Mouse (Mus musculus): ENCODE measurements around the gene Epha8. TPM values are rescaled to one million over a fixed set of nuclear protein-coding genes. Genes with fewer than 3 reads are reported as not detected.

Gene Epha8
- polyA plus RNA-seq (2016; fragmentation: Nextera tagmentation; extraction: Ambion mirVana): 0.29 and 0.55 TPM in 2 replicates

DNA sequence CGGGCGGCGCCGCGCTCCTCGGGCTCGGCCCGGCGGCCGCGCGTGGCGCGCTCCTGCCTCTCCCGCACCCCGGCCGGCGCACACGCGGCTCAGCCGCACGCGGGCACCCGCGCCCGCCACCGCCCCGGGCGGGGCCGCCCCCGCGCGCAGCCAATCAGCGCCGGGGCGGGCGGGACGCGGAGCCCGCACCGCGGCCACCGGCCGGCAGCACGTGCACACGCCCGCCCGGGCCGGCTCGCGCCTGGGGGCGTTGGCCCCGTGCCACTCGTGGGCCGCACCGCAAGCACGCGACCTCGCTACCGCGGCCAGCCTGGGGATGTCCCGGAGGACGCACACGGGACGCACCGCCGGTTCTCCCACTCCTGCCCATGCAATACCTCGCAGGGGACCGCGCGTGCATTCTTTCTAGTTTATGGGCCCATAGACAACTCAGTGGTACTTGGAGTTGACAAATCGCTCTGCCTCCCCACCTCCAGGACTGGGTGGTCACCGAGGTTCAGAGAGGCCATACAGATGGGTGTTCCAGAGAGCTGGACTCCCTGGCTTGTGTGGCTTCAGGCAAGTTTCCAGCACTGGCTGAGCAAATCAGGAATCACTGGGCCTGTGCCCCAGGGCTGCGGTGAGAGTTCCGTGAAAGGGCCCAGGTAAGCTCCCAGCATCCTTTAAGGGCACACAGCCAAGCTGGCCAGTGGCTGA, at the start of gene Epha8:
Gene Epha8, minus strand, starts transcription at position 66 of the 696 bp plus-strand sequence.
- H3K27ac ChIP-seq: peak within 1 kb of the TSS; percentile 36; the same call in 1 of the 2 replicates
- DNase-seq (ENCODE audit: low spot score): no peak
- H3K4me3 ChIP-seq: peak within 1 kb of the TSS; percentile 55
- H3K36me3 ChIP-seq: no peaks in the 10 kb centered on the region
- peaks cover 56% of the 10 kb centered on the region for H3K4me1 ChIP-seq
- peaks cover 95% of the 10 kb centered on the region for H3K27me3 ChIP-seq (ENCODE audit: low read depth, poor library complexity, severe bottlenecking)
- no peaks in the 10 kb centered on the region for H3K9me3 ChIP-seq (replicated peaks)
- 11% methylated on average over 73 of the region's 75 CpGs for WGBS

- WGBS: 93% methylated on average over 3 of the region's 3 CpGs
- DNase-seq (ENCODE audit: low spot score): no peak
Observed at GRCm38 (mm10) chr4:137001825-137002224, 45.2 kb upstream of the Epha8 start.

DNA sequence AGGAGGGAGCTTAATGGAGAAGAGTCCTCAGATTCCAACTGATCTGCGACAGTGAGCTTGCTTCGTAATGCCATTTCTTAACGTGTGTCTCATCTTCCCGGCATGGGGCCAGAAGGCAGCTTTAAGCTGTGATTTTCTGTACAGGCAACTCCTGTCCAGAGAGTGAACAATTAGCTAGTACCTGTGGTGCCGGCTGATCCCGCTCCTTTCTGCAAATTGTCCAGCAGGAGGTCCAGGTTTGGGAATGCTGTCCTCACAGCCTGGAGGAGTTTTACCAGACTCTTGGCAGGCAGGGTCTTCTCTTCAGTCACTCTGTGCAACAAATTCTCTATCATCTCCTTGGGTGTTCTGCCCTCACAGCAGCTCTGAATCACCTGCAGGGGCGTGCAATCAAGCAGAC, 44.4 kb upstream of the Epha8 start:
- peaks cover 8% of the 10 kb centered on the region for H3K4me1 ChIP-seq
- H3K27me3 ChIP-seq (ENCODE audit: low read depth, poor library complexity, severe bottlenecking): no peaks in the 10 kb centered on the region
- H3K27ac ChIP-seq: no peak overlapping the region
- no peak overlapping the region for H3K4me3 ChIP-seq
- 93% methylated on average over 7 of the region's 7 CpGs for WGBS
- H3K36me3 ChIP-seq: peaks cover 39% of the 10 kb centered on the region
- no peaks in the 10 kb centered on the region for H3K9me3 ChIP-seq (replicated peaks)
- DNase-seq (ENCODE audit: low spot score): no peak

More at GRCm38 (mm10) chr4:137001825-137002224, 45.2 kb upstream of the Epha8 start:
- Histone ChIP-seq H3K9me3 (replicated peaks) (no peaks in the 10 kb centered on the region), H3K4me1 (peaks cover 2% of the 10 kb centered on the region; the same call in 1 of the 2 replicates), H3K36me3 (peaks cover 41% of the 10 kb centered on the region), H3K27ac (no peak overlapping the region), H3K27me3 (ENCODE audit: low read depth, poor library complexity, severe bottlenecking) (no peaks in the 10 kb centered on the region), H3K4me3 (no peak overlapping the region)

- H3K27ac ChIP-seq: no peak overlapping the region
- peaks cover 8% of the 10 kb centered on the region for H3K4me1 ChIP-seq
- H3K9me3 ChIP-seq (replicated peaks): no peaks in the 10 kb centered on the region
- H3K27me3 ChIP-seq (ENCODE audit: low read depth, poor library complexity, severe bottlenecking): no peaks in the 10 kb centered on the region
- DNase-seq (ENCODE audit: low spot score): no peak
- WGBS: 81% methylated on average over 7 of the region's 7 CpGs
- peaks cover 63% of the 10 kb centered on the region for H3K36me3 ChIP-seq
- H3K4me3 ChIP-seq: no peak overlapping the region
Observed at GRCm38 (mm10) chr4:136998371-136998770, 41.8 kb upstream of the Epha8 start.

GRCm38 (mm10) chr4:136997723-136998345, 41.2 kb upstream of the Epha8 start:
- 93% methylated on average over 12 of the region's 12 CpGs for WGBS
- no peak overlapping the region for H3K4me3 ChIP-seq
- peaks cover 68% of the 10 kb centered on the region for H3K36me3 ChIP-seq
- DNase-seq (ENCODE audit: low spot score): no peak
- H3K27me3 ChIP-seq (ENCODE audit: low read depth, poor library complexity, severe bottlenecking): no peaks in the 10 kb centered on the region
- no peak overlapping the region for H3K27ac ChIP-seq
- no peaks in the 10 kb centered on the region for H3K9me3 ChIP-seq (replicated peaks)
- H3K4me1 ChIP-seq: peaks cover 8% of the 10 kb centered on the region

- no peak overlapping the region for H3K4me3 ChIP-seq
- no peak overlapping the region for H3K27ac ChIP-seq
- H3K9me3 ChIP-seq (replicated peaks): no peaks in the 10 kb centered on the region
- no peak for DNase-seq (ENCODE audit: low spot score)
- H3K36me3 ChIP-seq: peaks cover 77% of the 10 kb centered on the region
- 76% methylated on average over 7 of the region's 7 CpGs for WGBS
- no peaks in the 10 kb centered on the region for H3K27me3 ChIP-seq (ENCODE audit: low read depth, poor library complexity, severe bottlenecking)
- peaks cover 8% of the 10 kb centered on the region for H3K4me1 ChIP-seq
Observed at GRCm38 (mm10) chr4:136996933-136997332, 40.3 kb upstream of the Epha8 start.

- Histone ChIP-seq H3K9me3 (replicated peaks) (no peaks in the 10 kb centered on the region), H3K27ac (no peak overlapping the region), H3K27me3 (ENCODE audit: low read depth, poor library complexity, severe bottlenecking) (no peaks in the 10 kb centered on the region), H3K36me3 (peaks cover 83% of the 10 kb centered on the region), H3K4me1 (peaks cover 8% of the 10 kb centered on the region), H3K4me3 (no peak overlapping the region)
- no peak for DNase-seq (ENCODE audit: low spot score)
- 96% methylated on average over 14 of the region's 14 CpGs for WGBS
Observed at GRCm38 (mm10) chr4:136995361-136995760, 38.7 kb upstream of the Epha8 start.

DNA sequence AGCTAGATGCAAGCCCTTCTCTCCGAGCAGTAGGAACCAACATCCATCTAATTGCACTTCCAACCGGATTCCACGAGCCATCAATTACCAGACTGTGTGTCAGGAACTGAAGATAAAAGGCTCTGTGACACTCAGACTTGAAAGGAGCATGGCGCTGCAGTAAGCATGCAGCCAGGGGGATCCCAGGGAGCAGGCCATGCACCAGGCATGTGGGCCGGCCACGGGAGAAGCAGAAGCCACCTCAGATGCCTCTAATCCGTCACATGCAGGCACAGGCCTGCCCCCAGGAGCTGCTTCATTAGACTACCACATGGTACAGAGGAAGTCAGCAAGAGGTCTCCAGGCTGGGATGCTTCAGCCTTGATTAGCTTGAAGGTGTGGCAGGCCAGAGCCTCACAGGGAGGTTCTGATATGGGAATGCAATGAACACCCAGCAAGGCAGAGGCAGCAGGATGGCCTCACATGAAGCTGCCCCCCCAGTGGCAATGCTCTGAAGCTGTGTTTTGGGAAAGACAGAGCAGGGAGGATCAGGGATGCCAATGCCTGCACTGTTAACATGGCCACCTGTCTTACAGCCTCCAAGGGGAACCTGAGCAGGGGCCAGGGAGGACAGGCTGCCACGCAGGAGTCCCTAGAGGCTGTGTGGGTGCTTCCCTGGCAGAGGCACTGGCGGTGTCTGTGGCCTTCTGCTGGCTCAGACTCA, 25.5 kb upstream of the Epha8 start:
- Histone ChIP-seq H3K9me3 (replicated peaks) (no peaks in the 10 kb centered on the region), H3K4me1 (peaks cover 20% of the 10 kb centered on the region), H3K36me3 (peaks cover 21% of the 10 kb centered on the region), H3K27me3 (ENCODE audit: low read depth, poor library complexity, severe bottlenecking) (peaks cover 35% of the 10 kb centered on the region), H3K27ac (0 out of 2 replicates have a peak overlapping the region, but pooled peaks have one; percentile 6), H3K4me3 (no peak overlapping the region)
- WGBS: 27% methylated on average over 9 of the region's 9 CpGs
- DNase-seq (ENCODE audit: low spot score): no peak

GRCm38 (mm10) chr4:136981347-136981746, 24.7 kb upstream of the Epha8 start:
- Histone ChIP-seq H3K4me3 (no peak overlapping the region), H3K27me3 (ENCODE audit: low read depth, poor library complexity, severe bottlenecking) (peaks cover 43% of the 10 kb centered on the region), H3K36me3 (peaks cover 14% of the 10 kb centered on the region), H3K27ac (no peak overlapping the region), H3K4me1 (peaks cover 20% of the 10 kb centered on the region), H3K9me3 (replicated peaks) (no peaks in the 10 kb centered on the region)
- 4% methylated on average over 12 of the region's 12 CpGs for WGBS
- peak; percentile 66 for DNase-seq (ENCODE audit: low spot score)

DNA sequence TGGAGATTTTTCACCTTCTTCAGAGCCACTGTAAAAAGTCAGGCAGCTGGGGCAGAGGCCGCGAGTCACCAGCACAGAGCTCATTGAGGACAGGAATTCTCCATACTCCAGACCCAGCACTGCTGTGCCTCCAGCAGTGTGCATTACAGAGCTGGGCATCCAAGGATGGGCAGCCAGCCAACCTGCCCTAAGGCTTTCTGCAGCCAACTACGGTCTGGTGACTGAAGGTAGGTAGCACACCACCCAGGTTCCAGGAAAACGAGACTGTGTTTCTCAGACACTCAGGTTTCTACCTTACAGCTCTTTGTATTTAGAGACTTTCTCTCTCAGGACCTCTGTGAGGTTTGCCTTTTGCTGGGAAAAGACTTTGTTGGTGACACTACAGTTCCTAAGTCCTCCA, 24.3 kb upstream of the Epha8 start:
- Histone ChIP-seq H3K36me3 (peaks cover 9% of the 10 kb centered on the region), H3K27ac (no peak overlapping the region), H3K4me1 (peaks cover 20% of the 10 kb centered on the region), H3K9me3 (replicated peaks) (no peaks in the 10 kb centered on the region), H3K4me3 (no peak overlapping the region), H3K27me3 (ENCODE audit: low read depth, poor library complexity, severe bottlenecking) (peaks cover 47% of the 10 kb centered on the region)
- no peak for DNase-seq (ENCODE audit: low spot score)
- WGBS: 76% methylated on average over 4 of the region's 4 CpGs

- DNase-seq (ENCODE audit: low spot score): no peak
- 65% methylated on average over 8 of the region's 8 CpGs for WGBS
- Histone ChIP-seq H3K4me3 (no peak overlapping the region), H3K27ac (no peak overlapping the region), H3K9me3 (replicated peaks) (no peaks in the 10 kb centered on the region), H3K36me3 (no peaks in the 10 kb centered on the region), H3K27me3 (ENCODE audit: low read depth, poor library complexity, severe bottlenecking) (peaks cover 70% of the 10 kb centered on the region), H3K4me1 (peaks cover 11% of the 10 kb centered on the region)
Observed at GRCm38 (mm10) chr4:136977244-136977643, 20.6 kb upstream of the Epha8 start.

- H3K27ac ChIP-seq: no peak overlapping the region
- H3K4me1 ChIP-seq: peaks cover 43% of the 10 kb centered on the region
- H3K4me3 ChIP-seq: no peak overlapping the region
- H3K27me3 ChIP-seq (ENCODE audit: low read depth, poor library complexity, severe bottlenecking): peaks cover 84% of the 10 kb centered on the region
- 8% methylated on average over 6 of the region's 6 CpGs for WGBS
- no peaks in the 10 kb centered on the region for H3K36me3 ChIP-seq
- no peaks in the 10 kb centered on the region for H3K9me3 ChIP-seq (replicated peaks)
- peak; percentile 84 for DNase-seq (ENCODE audit: low spot score)
Observed at GRCm38 (mm10) chr4:136970939-136971338, 14.3 kb upstream of the Epha8 start.

Data from limb, embryonic 10.5 days (tissue).